Mouse (Mus musculus): Measurements from ENCODE around the gene Fgfr2. TPM values are rescaled to one million over a fixed set of nuclear protein-coding genes. Genes with fewer than 3 reads are reported as not detected.

Gene Fgfr2
- polyA plus RNA-seq, 1 experiment from 2014 or later = 86.9 TPM

DNA sequence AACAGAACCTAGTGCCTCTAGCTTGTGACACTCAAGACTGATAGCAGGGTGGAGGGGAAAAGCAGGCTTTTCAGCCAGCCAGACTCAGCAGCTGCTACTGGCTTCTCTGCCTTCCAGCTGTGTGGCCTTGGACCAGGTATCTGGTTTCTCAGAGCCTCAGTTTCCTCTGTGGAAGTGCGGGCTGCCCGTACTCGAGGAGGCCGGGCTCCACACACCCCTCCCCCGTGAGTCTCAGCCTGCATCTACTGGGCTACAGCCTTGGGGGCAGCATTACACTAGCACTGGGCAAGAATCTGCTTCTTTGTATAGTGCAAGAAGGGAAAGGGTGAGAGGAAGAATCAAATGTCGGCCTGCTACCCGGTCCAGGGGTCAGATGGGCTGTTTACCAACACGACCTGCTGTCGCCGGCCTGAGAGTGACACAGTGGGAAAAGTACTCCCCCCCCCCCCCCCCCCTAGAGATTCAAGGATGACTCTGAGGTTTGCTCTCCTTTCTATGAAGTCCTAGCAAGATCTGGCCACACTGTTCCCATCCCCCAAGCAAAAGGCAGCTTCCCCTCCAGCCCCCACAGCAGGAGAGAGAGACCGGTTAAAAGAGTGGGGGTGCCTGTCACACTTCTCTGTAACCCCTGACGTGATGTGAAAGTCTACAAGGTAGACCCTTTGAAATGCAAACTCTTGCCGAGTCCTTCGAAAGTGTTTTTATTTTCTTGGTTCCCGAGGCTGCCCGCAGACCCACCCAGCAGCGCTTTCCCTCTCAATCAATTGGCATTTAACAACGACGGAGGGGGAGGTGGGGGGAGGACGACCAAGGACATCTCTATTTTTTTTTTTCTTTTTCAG is 314.1 kb downstream of the Fgfr2 start:
- Histone ChIP-seq H3K4me3 (ENCODE audit: low read depth, low read length) (no peak overlapping the region), H3K36me3 (ENCODE audit: control insufficient read depth, insufficient read depth, low read length) (no peaks in the 10 kb centered on the region), H3K9me3 (ENCODE audit: control insufficient read depth, low read length) (no peaks in the 10 kb centered on the region), H3K27ac (ENCODE audit: low read depth, low read length) (peak overlapping the region; percentile 78), H3K4me1 (ENCODE audit: control insufficient read depth, insufficient read depth, low read length) (peaks cover 47% of the 10 kb centered on the region), H3K9ac (ENCODE audit: low read length) (peak overlapping the region; percentile 27; the same call in 1 of the 2 replicates), H3K27me3 (ENCODE audit: control insufficient read depth, insufficient read depth, low read length) (no peaks in the 10 kb centered on the region), H3K4me2 (ENCODE audit: low read depth) (peak overlapping the region; percentile 31)
- ATAC-seq (ENCODE audit: insufficient read depth, low FRiP score, low TSS enrichment) (peak; percentile 51; the same call in 1 of the 2 replicates), DNase-seq (ENCODE audit: low spot score) (peak; percentile 68)
- 2% methylated on average over 20 of the region's 20 CpGs for WGBS

- no peak for DNase-seq (ENCODE audit: low spot score)
- Histone ChIP-seq H3K4me3 (ENCODE audit: low read depth, low read length) (no peak overlapping the region), H3K27me3 (ENCODE audit: control insufficient read depth, insufficient read depth, low read length) (no peaks in the 10 kb centered on the region), H3K9me3 (ENCODE audit: control insufficient read depth, low read length) (no peaks in the 10 kb centered on the region), H3K36me3 (ENCODE audit: control insufficient read depth, insufficient read depth, low read length) (no peaks in the 10 kb centered on the region), H3K4me2 (ENCODE audit: low read depth) (no peak overlapping the region), H3K4me1 (ENCODE audit: control insufficient read depth, insufficient read depth, low read length) (peaks cover 46% of the 10 kb centered on the region), H3K27ac (ENCODE audit: low read depth, low read length) (peak overlapping the region; percentile 78), H3K9ac (ENCODE audit: low read length) (no peak overlapping the region)
- no peak for ATAC-seq (ENCODE audit: insufficient read depth, low FRiP score, low TSS enrichment)
- 41% methylated on average over 7 of the region's 7 CpGs for WGBS
Measured at GRCm38 (mm10) chr7:132808051-132808796, 314.9 kb downstream of the Fgfr2 start.

DNA sequence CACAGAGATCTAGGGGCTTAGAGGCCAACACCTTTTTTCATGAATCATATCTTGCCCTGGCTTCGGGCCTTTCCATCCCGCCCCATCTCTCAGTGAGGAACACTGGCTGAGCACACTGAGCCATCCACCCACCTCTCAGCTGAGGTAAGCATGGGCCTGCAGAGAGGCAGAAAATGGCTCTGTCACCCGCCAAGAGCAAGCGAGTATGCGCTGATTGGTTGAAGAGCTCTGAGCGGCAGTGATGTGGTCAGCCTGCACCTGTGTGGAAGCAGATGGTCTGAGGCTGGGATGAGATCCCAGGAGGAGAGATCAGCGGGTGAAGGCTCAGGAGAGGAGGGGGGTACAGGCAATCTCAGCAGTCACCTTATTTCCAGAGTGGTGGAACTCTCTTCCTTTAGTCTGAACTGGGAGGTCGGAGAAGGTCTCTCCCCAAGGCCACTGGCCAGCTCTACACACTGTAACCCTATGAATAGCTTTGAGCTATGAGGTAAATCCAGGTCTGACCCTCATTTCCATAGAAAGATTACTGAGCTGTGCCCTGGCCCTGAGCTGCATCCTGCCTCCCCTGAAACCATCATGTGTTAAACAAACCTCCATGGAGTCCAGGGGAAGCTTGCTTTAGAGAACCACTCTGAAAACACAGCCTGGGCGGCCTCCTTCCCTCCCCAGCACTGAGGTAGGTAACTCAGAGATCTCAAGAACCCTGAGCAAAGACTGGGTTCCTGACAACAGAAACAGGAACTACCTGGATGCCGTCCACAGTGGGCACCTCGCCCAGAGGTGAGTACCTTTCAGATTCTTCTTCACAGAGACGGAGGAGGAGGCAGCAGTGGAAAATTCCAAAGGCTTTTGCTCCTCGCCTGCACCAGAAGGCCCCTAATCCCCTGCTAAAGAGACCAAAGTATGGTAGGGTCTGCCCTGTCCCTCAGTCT is 316.0 kb downstream of the Fgfr2 start:
- no peak for DNase-seq (ENCODE audit: low spot score)

DNA sequence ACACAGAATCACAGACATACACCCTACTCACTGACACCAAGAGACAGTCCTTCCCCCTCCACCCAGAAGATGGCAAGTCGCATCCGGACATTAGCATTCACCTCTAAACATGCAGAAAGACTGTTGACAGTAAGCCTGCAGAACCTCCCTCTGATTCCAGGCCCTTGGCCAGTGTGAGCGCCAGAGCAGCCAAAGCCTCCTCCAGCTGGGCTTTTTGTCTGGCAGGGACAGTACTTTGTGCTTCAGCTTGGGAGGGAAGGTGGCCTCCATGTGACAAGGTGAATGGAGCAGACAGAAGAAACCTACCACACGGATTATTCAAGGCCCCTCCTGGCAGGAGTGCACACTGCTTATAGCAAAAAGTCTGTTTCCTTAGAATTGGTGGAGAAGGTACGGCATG is 316.9 kb downstream of the Fgfr2 start:
- Histone ChIP-seq H3K9me3 (ENCODE audit: control insufficient read depth, low read length) (no peaks in the 10 kb centered on the region), H3K4me3 (ENCODE audit: low read depth, low read length) (no peak overlapping the region), H3K9ac (ENCODE audit: low read length) (no peak overlapping the region), H3K4me2 (ENCODE audit: low read depth) (no peak overlapping the region), H3K27me3 (ENCODE audit: control insufficient read depth, insufficient read depth, low read length) (no peaks in the 10 kb centered on the region), H3K4me1 (ENCODE audit: control insufficient read depth, insufficient read depth, low read length) (peaks cover 43% of the 10 kb centered on the region), H3K27ac (ENCODE audit: low read depth, low read length) (no peak overlapping the region), H3K36me3 (ENCODE audit: control insufficient read depth, insufficient read depth, low read length) (no peaks in the 10 kb centered on the region; the same call in 1 of the 2 replicates)
- DNase-seq (ENCODE audit: low spot score) (no peak), ATAC-seq (ENCODE audit: insufficient read depth, low FRiP score, low TSS enrichment) (no peak)
- 75% methylated on average over 5 of the region's 5 CpGs for WGBS

More for the DNA sequence above, 316.0 kb downstream of the Fgfr2 start:
- no peak for ATAC-seq (ENCODE audit: insufficient read depth, low FRiP score, low TSS enrichment)
- Histone ChIP-seq H3K4me1 (ENCODE audit: control insufficient read depth, insufficient read depth, low read length) (peaks cover 47% of the 10 kb centered on the region), H3K9me3 (ENCODE audit: control insufficient read depth, low read length) (no peaks in the 10 kb centered on the region), H3K4me2 (ENCODE audit: low read depth) (no peak overlapping the region), H3K9ac (ENCODE audit: low read length) (peak overlapping the region; percentile 22; the same call in 1 of the 2 replicates), H3K36me3 (ENCODE audit: control insufficient read depth, insufficient read depth, low read length) (no peaks in the 10 kb centered on the region; the same call in 1 of the 2 replicates), H3K4me3 (ENCODE audit: low read depth, low read length) (no peak overlapping the region), H3K27me3 (ENCODE audit: control insufficient read depth, insufficient read depth, low read length) (no peaks in the 10 kb centered on the region), H3K27ac (ENCODE audit: low read depth, low read length) (peak overlapping the region; percentile 44; the same call in 1 of the 2 replicates)
- WGBS = 73% methylated on average over 13 of the region's 13 CpGs

- H3K4me2 ChIP-seq (ENCODE audit: low read depth) = no peak overlapping the region
- H3K9me3 ChIP-seq (ENCODE audit: control insufficient read depth, low read length) = no peaks in the 10 kb centered on the region
- H3K4me1 ChIP-seq (ENCODE audit: control insufficient read depth, insufficient read depth, low read length) = peaks cover 37% of the 10 kb centered on the region
- H3K36me3 ChIP-seq (ENCODE audit: control insufficient read depth, insufficient read depth, low read length) = no peaks in the 10 kb centered on the region; the same call in 1 of the 2 replicates
- H3K4me3 ChIP-seq (ENCODE audit: low read depth, low read length) = no peak overlapping the region
- 87% methylated on average over 5 of the region's 5 CpGs for WGBS
- no peak overlapping the region for H3K27ac ChIP-seq (ENCODE audit: low read depth, low read length)
- DNase-seq (ENCODE audit: low spot score) (no peak), ATAC-seq (ENCODE audit: insufficient read depth, low FRiP score, low TSS enrichment) (no peak)
- no peak overlapping the region for H3K9ac ChIP-seq (ENCODE audit: low read length)
- no peaks in the 10 kb centered on the region for H3K27me3 ChIP-seq (ENCODE audit: control insufficient read depth, insufficient read depth, low read length)
Measured at GRCm38 (mm10) chr7:132804951-132805350, 318.2 kb downstream of the Fgfr2 start.

GRCm38 (mm10) chr7:132804461-132804860 is 318.7 kb downstream of the Fgfr2 start:
- no peak for DNase-seq (ENCODE audit: low spot score)
- no peak overlapping the region for H3K27ac ChIP-seq (ENCODE audit: low read depth, low read length)
- peaks cover 32% of the 10 kb centered on the region for H3K4me1 ChIP-seq (ENCODE audit: control insufficient read depth, insufficient read depth, low read length)
- no peak for ATAC-seq (ENCODE audit: insufficient read depth, low FRiP score, low TSS enrichment)
- no peaks in the 10 kb centered on the region for H3K9me3 ChIP-seq (ENCODE audit: control insufficient read depth, low read length)
- H3K9ac ChIP-seq (ENCODE audit: low read length) = no peak overlapping the region
- WGBS = 89% methylated on average over 7 of the region's 7 CpGs
- no peaks in the 10 kb centered on the region; the same call in 1 of the 2 replicates for H3K36me3 ChIP-seq (ENCODE audit: control insufficient read depth, insufficient read depth, low read length)
- no peaks in the 10 kb centered on the region for H3K27me3 ChIP-seq (ENCODE audit: control insufficient read depth, insufficient read depth, low read length)
- H3K4me2 ChIP-seq (ENCODE audit: low read depth) = no peak overlapping the region
- no peak overlapping the region for H3K4me3 ChIP-seq (ENCODE audit: low read depth, low read length)

GRCm38 (mm10) chr7:132803962-132804361 is 319.2 kb downstream of the Fgfr2 start:
- DNase-seq (ENCODE audit: low spot score) = no peak
- Histone ChIP-seq H3K36me3 (ENCODE audit: control insufficient read depth, insufficient read depth, low read length) (no peaks in the 10 kb centered on the region; the same call in 1 of the 2 replicates), H3K9me3 (ENCODE audit: control insufficient read depth, low read length) (no peaks in the 10 kb centered on the region), H3K9ac (ENCODE audit: low read length) (no peak overlapping the region), H3K4me1 (ENCODE audit: control insufficient read depth, insufficient read depth, low read length) (peaks cover 27% of the 10 kb centered on the region), H3K4me3 (ENCODE audit: low read depth, low read length) (no peak overlapping the region), H3K4me2 (ENCODE audit: low read depth) (no peak overlapping the region), H3K27ac (ENCODE audit: low read depth, low read length) (no peak overlapping the region), H3K27me3 (ENCODE audit: control insufficient read depth, insufficient read depth, low read length) (no peaks in the 10 kb centered on the region)
- ATAC-seq (ENCODE audit: insufficient read depth, low FRiP score, low TSS enrichment) = no peak
- WGBS = 75% methylated on average over 3 of the region's 3 CpGs

DNA sequence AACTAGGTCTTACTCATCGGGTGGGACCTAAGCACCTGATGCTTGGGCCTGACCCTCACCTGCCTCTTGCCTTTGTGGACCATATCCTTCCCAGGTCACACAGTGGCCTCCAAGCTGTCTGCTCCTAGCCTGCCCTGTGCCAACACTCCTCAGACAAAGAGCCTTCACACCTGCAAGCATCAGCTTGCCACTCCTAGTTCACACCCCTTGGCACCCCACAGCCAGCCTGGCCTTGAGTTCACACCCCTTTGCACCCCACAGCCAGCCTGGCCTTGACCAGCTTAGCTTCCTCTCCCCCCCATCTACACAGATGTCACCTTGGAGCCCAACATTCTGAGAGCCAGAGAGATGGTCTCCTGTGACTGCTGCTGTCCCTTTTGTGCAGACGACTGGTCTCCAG is 319.8 kb downstream of the Fgfr2 start:
- DNase-seq (ENCODE audit: low spot score) = no peak

More for the DNA sequence above, 319.8 kb downstream of the Fgfr2 start:
- Histone ChIP-seq H3K27ac (ENCODE audit: low read depth, low read length) (no peak overlapping the region), H3K27me3 (ENCODE audit: control insufficient read depth, insufficient read depth, low read length) (no peaks in the 10 kb centered on the region), H3K4me2 (ENCODE audit: low read depth) (no peak overlapping the region), H3K4me1 (ENCODE audit: control insufficient read depth, insufficient read depth, low read length) (peaks cover 22% of the 10 kb centered on the region), H3K36me3 (ENCODE audit: control insufficient read depth, insufficient read depth, low read length) (no peaks in the 10 kb centered on the region; the same call in 1 of the 2 replicates), H3K4me3 (ENCODE audit: low read depth, low read length) (no peak overlapping the region), H3K9me3 (ENCODE audit: control insufficient read depth, low read length) (no peaks in the 10 kb centered on the region), H3K9ac (ENCODE audit: low read length) (no peak overlapping the region)
- ATAC-seq (ENCODE audit: insufficient read depth, low FRiP score, low TSS enrichment) = no peak
- WGBS = 94% methylated on average over 2 of the region's 2 CpGs
